Mouse (Mus musculus): Measurements from ENCODE around the gene Lamtor5. TPM values are rescaled to one million over a fixed set of nuclear protein-coding genes. Genes with fewer than 3 reads are reported as not detected.

Gene Lamtor5
- polyA plus RNA-seq, 1 experiment from 2014 or later: 215 TPM

DNA sequence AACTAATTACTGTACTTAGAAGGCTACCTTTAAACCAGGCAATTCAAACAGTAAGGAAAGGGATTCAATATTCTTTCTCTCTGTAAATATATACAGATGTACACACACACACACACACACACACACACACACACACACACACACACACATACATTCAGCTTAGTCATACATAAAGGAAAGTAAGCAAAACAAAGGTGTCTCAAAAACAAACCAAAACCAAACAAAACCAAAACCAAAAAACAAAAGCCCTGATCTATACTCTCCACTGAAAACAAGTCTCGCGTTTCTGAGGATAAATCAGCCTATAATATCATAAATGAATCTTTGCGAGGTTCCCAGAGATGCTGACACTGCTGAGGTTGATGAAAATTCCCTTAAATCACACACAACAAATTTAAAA is 38.7 kb downstream of the Lamtor5 start:
- Histone ChIP-seq H3K4me1 (ENCODE audit: insufficient read depth, low read depth, low read length) (no peaks in the 10 kb centered on the region), H3K36me3 (ENCODE audit: insufficient read depth, low read length) (no peaks in the 10 kb centered on the region), H3K27me3 (replicated peaks; ENCODE audit: insufficient read depth, low read length) (no peaks in the 10 kb centered on the region), H3K9ac (replicated peaks; ENCODE audit: low read depth) (no peak overlapping the region), H3K4me2 (replicated peaks; ENCODE audit: low read depth, low read length) (no peak overlapping the region), H3K9me3 (ENCODE audit: low read length) (no peaks in the 10 kb centered on the region), H3K27ac (ENCODE audit: low read length) (no peak overlapping the region), H3K4me3 (ENCODE audit: low read depth, low read length) (no peak overlapping the region)
- ATAC-seq: no peak
- 97% methylated on average over 3 of the region's 3 CpGs for WGBS
- DNase-seq (ENCODE audit: low spot score): no peak
- TF ChIP-seq CTCF (IDR thresholded peaks at IDR 0.05) (no peak), EP300 (IDR thresholded peaks at IDR 0.05) (no peak)

DNA sequence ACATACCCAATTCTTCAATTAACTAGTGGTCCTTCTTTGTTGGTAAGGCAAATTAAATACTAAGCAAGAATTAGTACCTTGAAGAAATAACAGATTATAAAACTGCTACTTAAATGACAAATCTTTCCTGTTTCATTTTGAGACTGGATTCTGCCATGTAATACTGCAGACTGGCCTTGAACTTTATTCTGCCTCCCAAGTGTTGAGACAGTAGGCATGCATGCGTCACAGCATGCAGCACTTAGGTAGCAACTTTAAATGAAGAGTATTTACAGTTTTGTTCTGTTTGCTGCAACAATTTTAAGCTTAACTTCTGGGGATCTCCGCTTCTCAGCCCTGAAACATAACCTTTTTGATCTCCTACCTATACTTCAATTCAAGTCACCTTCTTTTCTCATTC is 42.5 kb downstream of the Lamtor5 start:
- Histone ChIP-seq H3K4me3 (ENCODE audit: low read depth, low read length) (no peak overlapping the region), H3K4me2 (replicated peaks; ENCODE audit: low read depth, low read length) (no peak overlapping the region), H3K9ac (replicated peaks; ENCODE audit: low read depth) (no peak overlapping the region), H3K9me3 (ENCODE audit: low read length) (no peaks in the 10 kb centered on the region), H3K4me1 (ENCODE audit: insufficient read depth, low read depth, low read length) (no peaks in the 10 kb centered on the region), H3K36me3 (ENCODE audit: insufficient read depth, low read length) (peaks cover 15% of the 10 kb centered on the region), H3K27ac (ENCODE audit: low read length) (no peak overlapping the region), H3K27me3 (replicated peaks; ENCODE audit: insufficient read depth, low read length) (no peaks in the 10 kb centered on the region)
- WGBS: 83% methylated on average over 2 of the region's 2 CpGs
- no peak for DNase-seq (ENCODE audit: low spot score)
- ATAC-seq: no peak
- TF ChIP-seq CTCF (IDR thresholded peaks at IDR 0.05) (no peak), EP300 (IDR thresholded peaks at IDR 0.05) (no peak)

DNA sequence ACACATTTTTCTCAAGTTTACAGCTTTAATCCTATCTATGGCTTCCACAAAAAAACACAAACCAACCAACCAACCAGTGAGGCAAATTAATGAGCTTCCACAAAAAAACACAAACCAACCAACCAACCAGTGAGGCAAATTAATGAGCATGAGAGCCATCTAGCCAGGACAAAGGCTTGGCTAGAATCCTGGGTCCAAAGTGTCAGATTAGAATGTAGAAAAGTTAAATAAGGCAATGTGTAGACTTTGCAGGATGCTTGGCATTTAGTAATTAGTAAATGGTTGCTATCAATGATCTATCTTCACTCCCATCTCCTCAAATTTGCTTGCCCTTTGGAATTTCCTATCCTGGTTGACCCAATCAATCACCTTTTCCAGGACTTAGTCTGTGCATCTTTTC is 43.1 kb downstream of the Lamtor5 start:
- Histone ChIP-seq H3K9me3 (ENCODE audit: low read length) (no peaks in the 10 kb centered on the region), H3K27me3 (replicated peaks; ENCODE audit: insufficient read depth, low read length) (no peaks in the 10 kb centered on the region), H3K4me1 (ENCODE audit: insufficient read depth, low read depth, low read length) (no peaks in the 10 kb centered on the region), H3K27ac (ENCODE audit: low read length) (no peak overlapping the region), H3K36me3 (ENCODE audit: insufficient read depth, low read length) (peaks cover 15% of the 10 kb centered on the region), H3K4me3 (ENCODE audit: low read depth, low read length) (no peak overlapping the region), H3K4me2 (replicated peaks; ENCODE audit: low read depth, low read length) (no peak overlapping the region), H3K9ac (replicated peaks; ENCODE audit: low read depth) (no peak overlapping the region)
- no peak for DNase-seq (ENCODE audit: low spot score)
- no peak for ATAC-seq
- TF ChIP-seq EP300 (IDR thresholded peaks at IDR 0.05): no peak
- no peak for TF ChIP-seq CTCF (IDR thresholded peaks at IDR 0.05)

DNA sequence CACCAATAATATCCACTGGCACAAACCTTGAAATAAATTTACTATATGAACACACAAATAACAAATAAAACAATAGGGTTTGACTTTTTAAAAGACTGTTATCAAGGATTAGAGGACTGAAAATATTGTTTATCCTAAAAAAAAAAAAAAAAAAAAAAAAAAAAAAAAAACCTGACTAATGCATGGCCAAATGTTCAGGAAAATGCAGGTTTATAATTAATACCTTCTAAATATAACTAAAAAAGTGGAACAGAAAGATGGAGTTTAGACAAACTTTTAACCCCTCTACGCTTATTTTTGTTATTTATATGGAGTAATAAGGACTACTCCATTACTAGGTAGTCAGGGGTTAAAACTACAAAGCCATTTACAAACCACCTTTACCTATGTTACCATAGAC is 47.8 kb downstream of the Lamtor5 start:
- Histone ChIP-seq H3K4me3 (ENCODE audit: low read depth, low read length) (no peak overlapping the region), H3K36me3 (ENCODE audit: insufficient read depth, low read length) (peaks cover 15% of the 10 kb centered on the region), H3K27ac (ENCODE audit: low read length) (no peak overlapping the region), H3K27me3 (replicated peaks; ENCODE audit: insufficient read depth, low read length) (no peaks in the 10 kb centered on the region), H3K9ac (replicated peaks; ENCODE audit: low read depth) (no peak overlapping the region), H3K4me2 (replicated peaks; ENCODE audit: low read depth, low read length) (no peak overlapping the region), H3K9me3 (ENCODE audit: low read length) (no peaks in the 10 kb centered on the region), H3K4me1 (ENCODE audit: insufficient read depth, low read depth, low read length) (peaks cover 10% of the 10 kb centered on the region; the same call in 1 of the 2 replicates)
- WGBS: 98% methylated on average over 1 of the region's 1 CpGs
- no peak for TF ChIP-seq EP300 (IDR thresholded peaks at IDR 0.05)
- no peak for TF ChIP-seq CTCF (IDR thresholded peaks at IDR 0.05)
- ATAC-seq (no peak), DNase-seq (ENCODE audit: low spot score) (no peak)

DNA sequence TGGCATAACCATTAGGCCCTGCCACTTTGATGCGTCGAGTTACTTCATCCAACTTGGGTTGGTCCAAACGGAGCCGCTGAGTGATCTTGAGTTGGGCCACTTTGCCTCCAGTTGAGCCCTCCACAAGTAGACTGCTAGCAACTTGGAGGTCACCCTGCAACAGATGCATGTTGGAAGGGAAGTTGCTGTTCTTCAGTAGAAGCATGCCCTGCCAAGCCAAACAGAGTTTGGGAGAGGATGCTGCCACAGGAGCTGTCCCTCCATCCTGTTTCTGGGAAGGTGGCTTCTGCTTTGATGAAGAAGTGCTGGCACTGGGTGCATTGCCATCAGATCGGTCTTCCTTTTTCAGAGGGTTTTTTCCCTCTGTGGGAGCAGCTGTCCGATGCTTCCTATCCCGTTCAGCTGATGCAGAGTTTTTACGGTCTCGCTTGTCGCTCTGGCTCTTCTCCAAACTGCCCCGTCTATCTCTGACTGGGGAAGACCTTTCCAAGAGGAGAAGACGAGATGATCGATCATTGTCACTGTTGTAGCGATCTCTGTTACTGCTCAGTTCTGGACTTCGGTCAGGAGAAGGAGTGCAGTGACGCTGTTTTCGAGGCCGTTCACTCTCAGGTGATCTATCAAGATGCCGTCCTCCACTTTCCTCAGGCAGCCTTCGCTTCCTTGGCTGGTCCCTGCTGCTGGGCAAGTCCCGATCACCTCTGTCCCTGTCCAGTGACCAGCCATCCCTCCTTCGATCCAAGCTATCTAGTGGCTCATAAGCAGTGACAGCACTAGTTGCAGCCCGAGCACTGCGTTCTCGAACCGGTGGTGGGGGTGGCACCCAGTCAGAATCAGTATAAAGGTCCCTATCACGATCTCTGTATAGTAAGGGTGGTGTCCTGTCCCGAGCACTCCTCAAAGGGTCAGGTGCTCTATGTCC is 52.1 kb downstream of the Lamtor5 start:
- ATAC-seq: no peak

DNA sequence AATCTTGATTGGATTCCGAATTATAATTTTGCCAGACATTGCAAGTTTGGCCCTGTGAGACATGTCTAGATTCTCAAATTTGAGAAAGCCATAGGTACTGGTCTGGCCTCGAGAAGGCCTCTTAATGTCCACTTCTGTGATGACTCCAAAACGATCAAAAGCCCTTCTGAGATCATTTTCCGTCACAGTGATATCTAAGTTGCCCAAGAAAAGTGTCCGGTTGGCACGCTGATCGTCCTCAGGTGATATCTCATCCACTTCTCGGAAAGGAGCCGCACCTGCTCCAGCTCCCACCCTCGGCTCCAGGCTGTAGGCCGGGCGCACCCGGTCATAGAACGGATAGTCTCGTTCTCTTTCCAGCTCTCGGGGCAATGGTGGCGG is 53.1 kb downstream of the Lamtor5 start:
- DNase-seq (ENCODE audit: low spot score) (no peak), ATAC-seq (no peak)
- WGBS: 16% methylated on average over 17 of the region's 17 CpGs
- Histone ChIP-seq H3K27ac (ENCODE audit: low read length) (no peak overlapping the region), H3K4me2 (replicated peaks; ENCODE audit: low read depth, low read length) (peak overlapping the region; percentile 94), H3K36me3 (ENCODE audit: insufficient read depth, low read length) (no peaks in the 10 kb centered on the region), H3K4me3 (ENCODE audit: low read depth, low read length) (peak overlapping the region; percentile 97), H3K9me3 (ENCODE audit: low read length) (no peaks in the 10 kb centered on the region), H3K4me1 (ENCODE audit: insufficient read depth, low read depth, low read length) (peaks cover 12% of the 10 kb centered on the region; the same call in 1 of the 2 replicates), H3K9ac (replicated peaks; ENCODE audit: low read depth) (peak overlapping the region; percentile 90), H3K27me3 (replicated peaks; ENCODE audit: insufficient read depth, low read length) (no peaks in the 10 kb centered on the region)
- TF ChIP-seq CTCF (IDR thresholded peaks at IDR 0.05): no peak
- TF ChIP-seq EP300 (IDR thresholded peaks at IDR 0.05): no peak

More for the DNA sequence above, 52.1 kb downstream of the Lamtor5 start:
- Histone ChIP-seq H3K9ac (replicated peaks; ENCODE audit: low read depth) (no peak overlapping the region), H3K36me3 (ENCODE audit: insufficient read depth, low read length) (peaks cover 4% of the 10 kb centered on the region; the same call in 1 of the 2 replicates), H3K27me3 (replicated peaks; ENCODE audit: insufficient read depth, low read length) (no peaks in the 10 kb centered on the region), H3K9me3 (ENCODE audit: low read length) (no peaks in the 10 kb centered on the region), H3K4me3 (ENCODE audit: low read depth, low read length) (no peak overlapping the region), H3K4me2 (replicated peaks; ENCODE audit: low read depth, low read length) (peak overlapping the region; percentile 94; the same call in 1 of the 2 replicates), H3K4me1 (ENCODE audit: insufficient read depth, low read depth, low read length) (peaks cover 12% of the 10 kb centered on the region; the same call in 1 of the 2 replicates), H3K27ac (ENCODE audit: low read length) (no peak overlapping the region)
- no peak for TF ChIP-seq EP300 (IDR thresholded peaks at IDR 0.05)
- no peak for TF ChIP-seq CTCF (IDR thresholded peaks at IDR 0.05)
- no peak for DNase-seq (ENCODE audit: low spot score)
- 46% methylated on average over 28 of the region's 28 CpGs for WGBS

All from lung, postnatal 0 days (tissue).